9 mouse cellular contexts compared by ENCODE assay signal in genomic region chr2:80969354-80969753, GRCm38 (mm10).
DNase-seq lines count a peak whose midpoint lies in the region; ATAC-seq and TF ChIP-seq lines count a peak whose summit lies in the region.
"Had no signal": no experiment of that assay in that cellular context is flagged by ENCODE, and none has a peak within 500 bp of the region (broad histone marks: within the 10 kb centered on the region; RNA-seq: fewer than 3 reads in every experiment).

No protein-coding gene starts in this region.

- H3K9me3 ChIP-seq in liver, postnatal 0 days (ENCODE audit: low read length): no peaks in the 10 kb centered on the region
- no peaks in the 10 kb centered on the region for H3K9me3 ChIP-seq in limb, embryonic 14.5 days (ENCODE audit: control insufficient read depth, low read length)
- H3K9me3 ChIP-seq: limb, embryonic 12.5 days had no signal

- no peak for TF ChIP-seq EP300 in liver, postnatal 0 days (IDR thresholded peaks at IDR 0.05; ENCODE audit: low read depth)

- intact Hi-C loops in heart, postnatal 14 days (cut with DNase I): no loop called here

- no peaks in the 10 kb centered on the region for H3K36me3 ChIP-seq in liver, postnatal 0 days (replicated peaks; ENCODE audit: insufficient read depth, low read length)
- H3K36me3 ChIP-seq in limb, embryonic 14.5 days (ENCODE audit: control insufficient read depth, insufficient read depth, low read length): no peaks in the 10 kb centered on the region
- H3K36me3 ChIP-seq: limb, embryonic 12.5 days had no signal

- no peak for TF ChIP-seq POLR2A in limb, embryonic 14.5 days (IDR thresholded peaks at IDR 0.05; ENCODE audit: borderline replicate concordance, extremely low read depth, insufficient read depth, insufficient read length)

- no peak overlapping the region for H3K27ac ChIP-seq in liver, postnatal 0 days (ENCODE audit: low read depth)
- H3K27ac ChIP-seq in limb, embryonic 14.5 days (replicated peaks; ENCODE audit: low read depth, low read length): no peak overlapping the region
- H3K27ac ChIP-seq: limb, embryonic 12.5 days had no signal

- H3K27me3 ChIP-seq in liver, postnatal 0 days (ENCODE audit: insufficient read depth, low read length): no peaks in the 10 kb centered on the region
- no peaks in the 10 kb centered on the region for H3K27me3 ChIP-seq in limb, embryonic 14.5 days (ENCODE audit: control insufficient read depth, insufficient read depth, low read length)
- H3K27me3 ChIP-seq: limb, embryonic 12.5 days had no signal

- no peak for ATAC-seq in liver, postnatal 0 days
- peak; percentile 68 for ATAC-seq in limb, embryonic 14.5 days (ENCODE audit: low FRiP score, low read depth)

- H3K4me1 ChIP-seq in liver, postnatal 0 days (ENCODE audit: insufficient read depth): no peaks in the 10 kb centered on the region
- peaks cover 6% of the 10 kb centered on the region; the same call in 1 of the 2 replicates for H3K4me1 ChIP-seq in limb, embryonic 14.5 days (ENCODE audit: control insufficient read depth, insufficient read depth, low read length)
- H3K4me1 ChIP-seq: limb, embryonic 12.5 days had no signal

- H3K4me3 ChIP-seq in liver, postnatal 0 days (ENCODE audit: low read depth, low read length): no peak overlapping the region
- H3K4me3 ChIP-seq in limb, embryonic 14.5 days (replicated peaks; ENCODE audit: low read length): no peak overlapping the region
- H3K4me3 ChIP-seq: limb, embryonic 12.5 days had no signal

- H3K4me2 ChIP-seq in liver, postnatal 0 days (ENCODE audit: low read depth, low read length): no peak overlapping the region
- H3K4me2 ChIP-seq in limb, embryonic 14.5 days (replicated peaks; ENCODE audit: low read depth, low read length, severe bottlenecking): no peak overlapping the region
- H3K4me2 ChIP-seq: limb, embryonic 12.5 days had no signal

- TF ChIP-seq CTCF in liver, postnatal 0 days (IDR thresholded peaks at IDR 0.05; ENCODE audit: low read depth): no peak

- 59% methylated on average over 5 of the region's 5 CpGs for WGBS in liver, postnatal 0 days (ENCODE audit: insufficient replicate concordance)
- 28% methylated on average over 5 of the region's 5 CpGs for WGBS in limb, embryonic 14.5 days

- peak; percentile 3 to 7 for DNase-seq in adrenal gland, postnatal 36 days
- DNase-seq in adrenal gland, postnatal 4 days (ENCODE audit: low spot score in 2 of 2): no peak
- peak; percentile 8 for DNase-seq in liver
- no peak for DNase-seq in liver, postnatal 0 days
- DNase-seq in heart, postnatal 14 days: peak; percentile 19 to 23
- DNase-seq in limb, embryonic 14.5 days (ENCODE audit: low spot score): peak; percentile 69
- no peak for DNase-seq in c-Kit-positive CD71-positive TER-119-positive erythroid progenitor cells, embryonic 14.5 days (ENCODE audit: low spot score)
- no peak for DNase-seq in T-cell, adult 2 months (ENCODE audit: low spot score)

- H3K9ac ChIP-seq in liver, postnatal 0 days (replicated peaks): no peak overlapping the region
- no peak overlapping the region for H3K9ac ChIP-seq in limb, embryonic 14.5 days (ENCODE audit: low read depth, low read length, severe bottlenecking)
- H3K9ac ChIP-seq: limb, embryonic 12.5 days had no signal

Comparison
In these comparisons a context has a peak if more than half of its experiments do, and no peak if none do; other contexts are left out.
1. DNase-seq: peak in adrenal gland, postnatal 36 days (2 of 2), liver (single experiment), heart, postnatal 14 days (2 of 2) and limb, embryonic 14.5 days (single experiment); none in adrenal gland, postnatal 4 days (0 of 2), liver, postnatal 0 days (single experiment), c-Kit-positive CD71-positive TER-119-positive erythroid progenitor cells, embryonic 14.5 days (single experiment) and T-cell, adult 2 months (single experiment).